ENCODE assay signal across 9 mouse cellular contexts in genomic region chr4:136163448-136163847, GRCm38 (mm10). TPM values are rescaled to one million over a fixed set of nuclear protein-coding genes. Genes with fewer than 3 reads are reported as not detected.
DNase-seq lines count a peak whose midpoint lies in the region; ATAC-seq lines count a peak whose summit lies in the region.
"Had no signal": no experiment of that assay in that cellular context is flagged by ENCODE, and none has a peak within 500 bp of the region (broad histone marks: within the 10 kb centered on the region; RNA-seq: fewer than 3 reads in every experiment).

No protein-coding gene starts in this region.

- H3K4me3 ChIP-seq in hindbrain, embryonic 14.5 days (replicated peaks; ENCODE audit: low read length) = no peak overlapping the region

- no peaks in the 10 kb centered on the region for H3K9me3 ChIP-seq in hindbrain, embryonic 14.5 days (ENCODE audit: control insufficient read depth, low read length)

- H3K4me2 ChIP-seq in hindbrain, embryonic 14.5 days (replicated peaks) = no peak overlapping the region

- H3K9ac ChIP-seq in hindbrain, embryonic 14.5 days = no peak overlapping the region

- H3K4me1 ChIP-seq in hindbrain, embryonic 14.5 days (replicated peaks; ENCODE audit: control insufficient read depth, insufficient read depth, low read length) = peaks cover 7% of the 10 kb centered on the region; the same call in 1 of the 2 replicates

- WGBS in hindbrain, embryonic 14.5 days = 2% methylated on average over 11 of the region's 11 CpGs

- ATAC-seq in hindbrain, embryonic 14.5 days (ENCODE audit: low FRiP score) = peak; percentile 68; the same call in 1 of the 2 replicates

- H3K27ac ChIP-seq in hindbrain, embryonic 14.5 days = no peak overlapping the region
- H3K27ac ChIP-seq: macrophage had no signal

- H3K36me3 ChIP-seq in hindbrain, embryonic 14.5 days (replicated peaks; ENCODE audit: control insufficient read depth, insufficient read depth) = no peaks in the 10 kb centered on the region

- H3K27me3 ChIP-seq in hindbrain, embryonic 14.5 days (ENCODE audit: control insufficient read depth, insufficient read depth, low read length) = no peaks in the 10 kb centered on the region

- peak; percentile 86 for DNase-seq in Muller cell, postnatal 12 days (ENCODE audit: inconsistent ontology term)
- DNase-seq in cerebellum, postnatal 25 days = peak; percentile 86 to 90
- peak; percentile 81 to 86 for DNase-seq in frontal cortex, postnatal 36 days (ENCODE audit: low spot score in 2 of 2)
- DNase-seq in hindbrain, embryonic 14.5 days (ENCODE audit: low spot score) = peak; percentile 92
- peak; percentile 82 to 84 for DNase-seq in layer of hippocampus, postnatal 36 days
- DNase-seq in lung, postnatal 36 days = peak; percentile 91
- DNase-seq in retina, postnatal 7 days (ENCODE audit: low read depth, low spot score) = peak; percentile 82
- DNase-seq in thymus, postnatal 4 days = peak; percentile 95

RNA-seq across cellular contexts. Expression of gene E2f2, which starts 8.7 kb away (rescaled TPM):
- 1.2 and 1.3 TPM in 2 replicates for polyA plus RNA-seq in hindbrain, embryonic 14.5 days (2014; fragmentation: Nextera tagmentation; extraction: Ambion mirVana)
- total RNA-seq in layer of hippocampus, postnatal 36 days (2021) = under 1 TPM; 0.63 to 0.72 TPM

RNA-seq across cellular contexts. Expression of gene Id3, which starts 20.2 kb away (rescaled TPM):
- polyA plus RNA-seq in hindbrain, embryonic 14.5 days (2014; fragmentation: Nextera tagmentation; extraction: Ambion mirVana) = 194 and 206 TPM in 2 replicates
- total RNA-seq in layer of hippocampus, postnatal 36 days (2021) = 10 to 100 TPM; 35.4 to 42.4 TPM

RNA-seq across cellular contexts. Expression of gene Asap3, which starts 42.7 kb away (rescaled TPM):
- 4.9 TPM in 2 replicates for polyA plus RNA-seq in hindbrain, embryonic 14.5 days (2014; fragmentation: Nextera tagmentation; extraction: Ambion mirVana)
- 1 to 10 TPM; 3.1 to 3.2 TPM for total RNA-seq in layer of hippocampus, postnatal 36 days (2021)
